Mouse (Mus musculus): ENCODE measurements at regions not wholly inside any gene's neighbourhood (a gene's known extent, or its start where the extent isn't known, plus 50 kb on each side); places are given as distances from the start of the nearest gene placed in this dataset.

- TF ChIP-seq TCF12 (IDR thresholded peaks at IDR 0.05; ENCODE audit: insufficient read depth, poor library complexity, severe bottlenecking) = no peak
- no peak for TF ChIP-seq SRF (IDR thresholded peaks at IDR 0.05; ENCODE audit: control insufficient read depth, insufficient read length, low read depth)
- no peak for TF ChIP-seq POLR2AphosphoS2 (IDR thresholded peaks at IDR 0.05; ENCODE audit: insufficient read length, low read depth)
- no peak for TF ChIP-seq MYOD1 (IDR thresholded peaks at IDR 0.05; ENCODE audit: control insufficient read depth in 1 of 3, insufficient read length in 2 of 3, low read depth in 2 of 3)
- TF ChIP-seq TCF3 (IDR thresholded peaks at IDR 0.05; ENCODE audit: insufficient read length, low read depth) = no peak
- no peak for TF ChIP-seq MYOG (IDR thresholded peaks at IDR 0.05; ENCODE audit: control insufficient read depth in 1 of 3, insufficient read depth in 1 of 3, insufficient read length in 2 of 3, low read depth in 2 of 3)
- no peak for TF ChIP-seq CEBPB (IDR thresholded peaks at IDR 0.05; ENCODE audit: insufficient read depth, poor library complexity, severe bottlenecking)
- TF ChIP-seq REST (IDR thresholded peaks at IDR 0.05; ENCODE audit: insufficient read depth, insufficient read length) = no peak
- no peak for TF ChIP-seq E2F4 (IDR thresholded peaks at IDR 0.05; ENCODE audit: insufficient read depth)
- TF ChIP-seq USF1 (IDR thresholded peaks at IDR 0.05; ENCODE audit: low read depth) = no peak
- no peak for TF ChIP-seq MAX (IDR thresholded peaks at IDR 0.05; ENCODE audit: low read depth)
- no peak for TF ChIP-seq POLR2A (IDR thresholded peaks at IDR 0.05; ENCODE audit: insufficient read length, low read depth)
- H3K27me3 ChIP-seq (ENCODE audit: control insufficient read depth, insufficient read depth, insufficient read length) = no peaks in the 10 kb centered on the region
- no peaks in the 10 kb centered on the region for H3K79me2 ChIP-seq (ENCODE audit: control insufficient read depth, insufficient read depth)
- H3ac ChIP-seq (ENCODE audit: control insufficient read depth, insufficient read length) = no peak overlapping the region
- no peak overlapping the region for H3K4me3 ChIP-seq
- H3K4me2 ChIP-seq (ENCODE audit: low read depth) = no peak overlapping the region
- no peaks in the 10 kb centered on the region for H3K36me3 ChIP-seq (ENCODE audit: control insufficient read depth, insufficient read depth)
Observed at GRCm38 (mm10) chr3:146341652-146342340, 62.6 kb upstream of the Ssx2ip start.

- H3K4me3 ChIP-seq = no peak overlapping the region
- H3ac ChIP-seq (ENCODE audit: control insufficient read depth, insufficient read length) = no peak overlapping the region
- no peak overlapping the region for H3K4me2 ChIP-seq (ENCODE audit: low read depth)
- H3K27me3 ChIP-seq (ENCODE audit: control insufficient read depth, insufficient read depth, insufficient read length) = no peaks in the 10 kb centered on the region
- H3K36me3 ChIP-seq (ENCODE audit: control insufficient read depth, insufficient read depth) = no peaks in the 10 kb centered on the region
- no peak for TF ChIP-seq TCF3 (IDR thresholded peaks at IDR 0.05; ENCODE audit: insufficient read length, low read depth)
- TF ChIP-seq CEBPB (IDR thresholded peaks at IDR 0.05; ENCODE audit: insufficient read depth, poor library complexity, severe bottlenecking) = no peak
- no peak for TF ChIP-seq TCF12 (IDR thresholded peaks at IDR 0.05; ENCODE audit: insufficient read depth, poor library complexity, severe bottlenecking)
- no peak for TF ChIP-seq MYOG (IDR thresholded peaks at IDR 0.05; ENCODE audit: control insufficient read depth in 1 of 3, insufficient read depth in 1 of 3, insufficient read length in 2 of 3, low read depth in 2 of 3)
- no peak for TF ChIP-seq SRF (IDR thresholded peaks at IDR 0.05; ENCODE audit: control insufficient read depth, insufficient read length, low read depth)
- TF ChIP-seq POLR2AphosphoS2 (IDR thresholded peaks at IDR 0.05; ENCODE audit: insufficient read length, low read depth) = no peak
- TF ChIP-seq REST (IDR thresholded peaks at IDR 0.05; ENCODE audit: insufficient read depth, insufficient read length) = no peak
- no peak for TF ChIP-seq POLR2A (IDR thresholded peaks at IDR 0.05; ENCODE audit: insufficient read length, low read depth)
- no peak for TF ChIP-seq MAX (IDR thresholded peaks at IDR 0.05; ENCODE audit: low read depth)
- no peak for TF ChIP-seq USF1 (IDR thresholded peaks at IDR 0.05; ENCODE audit: low read depth)
- no peak for TF ChIP-seq MYOD1 (IDR thresholded peaks at IDR 0.05; ENCODE audit: control insufficient read depth in 1 of 3, insufficient read length in 2 of 3, low read depth in 2 of 3)
- TF ChIP-seq E2F4 (IDR thresholded peaks at IDR 0.05; ENCODE audit: insufficient read depth) = no peak
- H3K79me2 ChIP-seq (ENCODE audit: control insufficient read depth, insufficient read depth) = no peaks in the 10 kb centered on the region
Observed at GRCm38 (mm10) chr3:146342727-146343126, 61.7 kb upstream of the Ssx2ip start.

DNA sequence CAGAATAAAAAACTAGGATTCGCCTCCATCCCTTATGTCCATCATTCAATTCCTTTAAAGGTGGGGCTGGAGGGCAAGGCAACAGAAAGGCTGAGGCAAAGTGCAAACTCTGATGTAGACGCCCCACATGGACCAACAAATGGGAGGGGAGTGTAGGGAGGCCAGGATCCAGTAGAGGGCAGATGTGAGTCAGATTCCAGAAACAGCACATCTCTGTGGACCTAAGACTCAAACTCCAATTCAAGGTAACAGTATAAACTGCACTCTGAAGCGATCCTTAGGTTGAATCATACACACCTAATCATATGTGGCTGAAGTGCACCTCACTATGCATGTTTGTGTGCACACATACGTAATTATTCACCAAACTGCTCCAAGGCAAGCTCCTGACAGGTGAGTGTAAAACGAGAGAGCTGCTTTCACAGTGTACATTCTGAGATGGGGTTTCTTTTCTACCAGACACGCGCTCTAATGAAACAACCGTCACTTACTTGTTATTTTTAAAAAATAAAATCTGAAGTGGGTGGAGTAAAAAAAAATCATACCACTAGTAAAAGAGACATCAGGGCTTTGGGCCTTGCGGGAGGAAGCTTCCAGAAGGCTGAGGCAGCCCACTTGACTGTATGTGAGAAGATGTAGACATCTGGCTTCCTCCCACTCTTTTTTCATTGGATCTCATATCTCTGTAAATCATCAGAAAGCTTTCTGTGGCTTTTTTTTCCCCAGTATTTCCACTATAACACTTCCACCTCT lies 60.6 kb upstream of the Ssx2ip start:
- Histone ChIP-seq H3ac (ENCODE audit: control insufficient read depth, insufficient read length) (no peak overlapping the region), H3K4me3 (no peak overlapping the region), H3K4me2 (ENCODE audit: low read depth) (no peak overlapping the region), H3K79me2 (ENCODE audit: control insufficient read depth, insufficient read depth) (no peaks in the 10 kb centered on the region), H3K36me3 (ENCODE audit: control insufficient read depth, insufficient read depth) (no peaks in the 10 kb centered on the region), H3K27me3 (ENCODE audit: control insufficient read depth, insufficient read depth, insufficient read length) (no peaks in the 10 kb centered on the region)
- no peak for TF ChIP-seq POLR2AphosphoS2 (IDR thresholded peaks at IDR 0.05; ENCODE audit: insufficient read length, low read depth)
- no peak for TF ChIP-seq MAX (IDR thresholded peaks at IDR 0.05; ENCODE audit: low read depth)
- TF ChIP-seq MYOD1 (IDR thresholded peaks at IDR 0.05; ENCODE audit: control insufficient read depth in 1 of 3, insufficient read length in 2 of 3, low read depth in 2 of 3) = no peak
- TF ChIP-seq REST (IDR thresholded peaks at IDR 0.05; ENCODE audit: insufficient read depth, insufficient read length) = no peak
- no peak for TF ChIP-seq SRF (IDR thresholded peaks at IDR 0.05; ENCODE audit: control insufficient read depth, insufficient read length, low read depth)
- TF ChIP-seq E2F4 (IDR thresholded peaks at IDR 0.05; ENCODE audit: insufficient read depth) = no peak
- no peak for TF ChIP-seq MYOG (IDR thresholded peaks at IDR 0.05; ENCODE audit: control insufficient read depth in 1 of 3, insufficient read depth in 1 of 3, insufficient read length in 2 of 3, low read depth in 2 of 3)
- TF ChIP-seq USF1 (IDR thresholded peaks at IDR 0.05; ENCODE audit: low read depth) = no peak
- no peak for TF ChIP-seq CEBPB (IDR thresholded peaks at IDR 0.05; ENCODE audit: insufficient read depth, poor library complexity, severe bottlenecking)
- TF ChIP-seq POLR2A (IDR thresholded peaks at IDR 0.05; ENCODE audit: insufficient read length, low read depth) = no peak
- no peak for TF ChIP-seq TCF12 (IDR thresholded peaks at IDR 0.05; ENCODE audit: insufficient read depth, poor library complexity, severe bottlenecking)
- no peak for TF ChIP-seq TCF3 (IDR thresholded peaks at IDR 0.05; ENCODE audit: insufficient read length, low read depth)

GRCm38 (mm10) chr3:146344402-146345025 lies 59.9 kb upstream of the Ssx2ip start:
- H3K79me2 ChIP-seq (ENCODE audit: control insufficient read depth, insufficient read depth) = no peaks in the 10 kb centered on the region
- no peak for TF ChIP-seq TCF12 (IDR thresholded peaks at IDR 0.05; ENCODE audit: insufficient read depth, poor library complexity, severe bottlenecking)
- no peak for TF ChIP-seq E2F4 (IDR thresholded peaks at IDR 0.05; ENCODE audit: insufficient read depth)
- no peak for TF ChIP-seq SRF (IDR thresholded peaks at IDR 0.05; ENCODE audit: control insufficient read depth, insufficient read length, low read depth)
- no peak for TF ChIP-seq REST (IDR thresholded peaks at IDR 0.05; ENCODE audit: insufficient read depth, insufficient read length)
- no peak for TF ChIP-seq TCF3 (IDR thresholded peaks at IDR 0.05; ENCODE audit: insufficient read length, low read depth)
- TF ChIP-seq POLR2AphosphoS2 (IDR thresholded peaks at IDR 0.05; ENCODE audit: insufficient read length, low read depth) = no peak
- no peak for TF ChIP-seq MYOG (IDR thresholded peaks at IDR 0.05; ENCODE audit: control insufficient read depth in 1 of 3, insufficient read depth in 1 of 3, insufficient read length in 2 of 3, low read depth in 2 of 3)
- TF ChIP-seq CEBPB (IDR thresholded peaks at IDR 0.05; ENCODE audit: insufficient read depth, poor library complexity, severe bottlenecking) = no peak
- no peak for TF ChIP-seq MAX (IDR thresholded peaks at IDR 0.05; ENCODE audit: low read depth)
- TF ChIP-seq USF1 (IDR thresholded peaks at IDR 0.05; ENCODE audit: low read depth) = no peak
- H3K4me3 ChIP-seq = no peak overlapping the region
- no peaks in the 10 kb centered on the region for H3K36me3 ChIP-seq (ENCODE audit: control insufficient read depth, insufficient read depth)
- no peaks in the 10 kb centered on the region for H3K27me3 ChIP-seq (ENCODE audit: control insufficient read depth, insufficient read depth, insufficient read length)
- H3ac ChIP-seq (ENCODE audit: control insufficient read depth, insufficient read length) = no peak overlapping the region
- H3K4me2 ChIP-seq (ENCODE audit: low read depth) = peak overlapping the region; percentile 89
